Mouse (Mus musculus): Measurements from ENCODE around the gene Ncoa5. TPM values are rescaled to one million over a fixed set of nuclear protein-coding genes. Genes with fewer than 3 reads are reported as not detected.

The Ncoa5 gene
- polyA plus RNA-seq, 1 experiment from 2014 or later = 99.3 TPM

DNA sequence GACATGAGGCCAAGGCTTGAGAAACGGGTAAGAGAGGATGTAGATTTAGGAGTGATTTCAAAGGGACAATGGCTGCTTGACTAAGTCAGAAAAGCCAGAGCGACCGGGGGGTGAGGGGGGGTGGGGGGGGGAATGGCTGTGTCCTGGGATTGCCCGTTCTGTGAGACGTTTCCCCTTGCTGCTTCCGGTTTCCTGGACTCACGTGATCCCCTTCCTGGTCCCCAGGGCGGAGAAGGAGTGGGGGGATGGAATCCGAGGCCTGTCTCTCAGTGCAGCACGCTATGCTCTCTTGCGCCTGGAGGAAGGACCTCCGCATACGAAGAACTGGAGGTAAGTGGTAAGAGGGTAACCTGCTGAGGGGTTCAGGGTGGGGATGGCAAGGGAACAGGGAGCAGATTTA, 45.9 kb downstream of the Ncoa5 start:
- Histone ChIP-seq H3K36me3 (peaks cover 18% of the 10 kb centered on the region), H3K27me3 (no peaks in the 10 kb centered on the region), H3K4me2 (no peak overlapping the region), H3K9me3 (no peaks in the 10 kb centered on the region), H3K4me1 (replicated peaks) (no peaks in the 10 kb centered on the region), H3K4me3 (no peak overlapping the region), H3K27ac (replicated peaks) (no peak overlapping the region), H3K9ac (no peak overlapping the region)
- no peak for ATAC-seq (ENCODE audit: low FRiP score, low read depth)
- 65% methylated on average over 13 of the region's 13 CpGs for WGBS

GRCm38 (mm10) chr2:164986371-164987027, 48.2 kb downstream of the Ncoa5 start:
- ATAC-seq (ENCODE audit: low FRiP score, low read depth) = no peak
- H3K4me3 ChIP-seq = no peak overlapping the region
- H3K4me2 ChIP-seq = no peak overlapping the region
- no peak overlapping the region for H3K27ac ChIP-seq (replicated peaks)
- no peaks in the 10 kb centered on the region for H3K27me3 ChIP-seq
- no peaks in the 10 kb centered on the region for H3K4me1 ChIP-seq (replicated peaks)
- no peak overlapping the region for H3K9ac ChIP-seq
- H3K36me3 ChIP-seq = peaks cover 27% of the 10 kb centered on the region
- 80% methylated on average over 14 of the region's 14 CpGs for WGBS
- H3K9me3 ChIP-seq = no peaks in the 10 kb centered on the region

GRCm38 (mm10) chr2:164985962-164986361, 48.7 kb downstream of the Ncoa5 start:
- H3K4me1 ChIP-seq (replicated peaks) = no peaks in the 10 kb centered on the region
- 81% methylated on average over 6 of the region's 6 CpGs for WGBS
- H3K27me3 ChIP-seq = no peaks in the 10 kb centered on the region
- H3K9ac ChIP-seq = no peak overlapping the region
- no peak overlapping the region for H3K4me3 ChIP-seq
- no peaks in the 10 kb centered on the region for H3K9me3 ChIP-seq
- H3K4me2 ChIP-seq = no peak overlapping the region
- no peak for ATAC-seq (ENCODE audit: low FRiP score, low read depth)
- H3K36me3 ChIP-seq = peaks cover 29% of the 10 kb centered on the region
- H3K27ac ChIP-seq (replicated peaks) = no peak overlapping the region

- Histone ChIP-seq H3K9me3 (no peaks in the 10 kb centered on the region), H3K4me3 (no peak overlapping the region), H3K27ac (replicated peaks) (no peak overlapping the region), H3K27me3 (no peaks in the 10 kb centered on the region), H3K4me2 (no peak overlapping the region), H3K9ac (no peak overlapping the region), H3K4me1 (replicated peaks) (peaks cover 12% of the 10 kb centered on the region), H3K36me3 (peaks cover 22% of the 10 kb centered on the region)
- no peak for ATAC-seq (ENCODE audit: low FRiP score, low read depth)
- WGBS = 24% methylated on average over 7 of the region's 7 CpGs
These were observed 54.9 kb downstream of the Ncoa5 start for GRCm38 (mm10) chr2:164979749-164980148.

- 60% methylated on average over 6 of the region's 6 CpGs for WGBS
- no peak overlapping the region for H3K27ac ChIP-seq (replicated peaks)
- no peak overlapping the region for H3K4me2 ChIP-seq
- H3K4me1 ChIP-seq (replicated peaks) = peaks cover 31% of the 10 kb centered on the region
- no peak for ATAC-seq (ENCODE audit: low FRiP score, low read depth)
- no peak overlapping the region for H3K9ac ChIP-seq
- H3K36me3 ChIP-seq = peaks cover 6% of the 10 kb centered on the region; the same call in 1 of the 2 replicates
- H3K27me3 ChIP-seq = no peaks in the 10 kb centered on the region
- no peak overlapping the region for H3K4me3 ChIP-seq
- H3K9me3 ChIP-seq = no peaks in the 10 kb centered on the region
These were observed 59.1 kb downstream of the Ncoa5 start for GRCm38 (mm10) chr2:164975611-164976010.

DNA sequence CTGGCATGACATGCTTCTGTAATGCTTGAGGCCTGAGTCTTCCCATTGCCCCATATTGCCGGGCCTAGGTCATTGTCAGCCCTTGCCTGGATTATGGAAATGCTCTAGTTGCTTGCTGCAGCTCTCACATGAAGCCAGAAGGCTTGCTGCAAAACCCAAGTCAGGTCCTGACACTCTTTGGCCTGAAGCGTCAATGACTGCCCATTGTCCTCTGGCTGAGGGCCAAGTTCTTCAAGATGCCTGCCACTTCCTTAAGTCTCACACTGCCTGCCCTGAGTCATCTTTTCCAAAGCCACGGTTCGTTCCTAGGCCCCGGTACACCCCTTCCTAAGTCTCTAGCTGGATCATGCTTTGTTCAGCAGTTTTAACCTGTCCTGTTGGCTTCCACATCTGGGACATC, 62.0 kb downstream of the Ncoa5 start:
- H3K4me3 ChIP-seq = no peak overlapping the region
- WGBS = 56% methylated on average over 5 of the region's 5 CpGs
- H3K9me3 ChIP-seq = no peaks in the 10 kb centered on the region
- H3K9ac ChIP-seq = no peak overlapping the region
- ATAC-seq (ENCODE audit: low FRiP score, low read depth) = no peak
- H3K36me3 ChIP-seq = no peaks in the 10 kb centered on the region
- H3K27ac ChIP-seq (replicated peaks) = no peak overlapping the region
- no peak overlapping the region for H3K4me2 ChIP-seq
- peaks cover 12% of the 10 kb centered on the region; the same call in 1 of the 2 replicates for H3K27me3 ChIP-seq
- peaks cover 54% of the 10 kb centered on the region for H3K4me1 ChIP-seq (replicated peaks)

DNA sequence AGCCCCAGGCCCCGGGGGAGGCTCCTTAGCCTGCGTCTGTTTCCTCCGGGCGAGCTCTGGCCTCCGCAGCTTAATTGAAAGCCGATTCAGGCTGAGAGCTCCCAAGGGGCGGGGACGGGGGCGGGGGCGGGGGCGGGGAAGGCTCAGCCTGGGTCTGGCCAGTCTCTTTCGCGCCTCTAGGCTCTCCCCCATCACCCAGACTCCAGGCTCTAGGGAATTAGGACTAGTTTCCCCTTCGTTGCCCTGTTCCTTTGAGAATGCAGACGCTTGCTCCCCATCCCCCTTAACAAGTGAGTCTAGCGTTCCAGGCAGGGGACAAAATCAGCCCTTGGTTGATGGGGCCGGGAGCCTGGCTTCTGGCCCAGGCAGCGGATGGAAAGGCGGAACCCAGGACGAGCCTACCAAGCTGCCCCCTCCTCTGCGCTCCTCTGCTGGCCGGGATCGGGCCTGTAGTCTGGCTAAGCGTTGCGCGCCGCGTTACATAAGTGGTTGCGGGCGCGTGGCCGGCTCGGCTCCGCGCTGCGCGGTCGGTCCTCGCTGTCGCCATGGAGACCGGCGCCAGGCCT, 64.0 kb downstream of the Ncoa5 start:
- Histone ChIP-seq H3K36me3 (no peaks in the 10 kb centered on the region), H3K4me2 (peak overlapping the region; percentile 86), H3K9me3 (no peaks in the 10 kb centered on the region), H3K27ac (replicated peaks) (peak overlapping the region; percentile 52; the same call in 1 of the 2 replicates), H3K4me1 (replicated peaks) (peaks cover 60% of the 10 kb centered on the region), H3K27me3 (peaks cover 20% of the 10 kb centered on the region), H3K9ac (peak overlapping the region; percentile 64), H3K4me3 (peak overlapping the region; percentile 65)
- peak; percentile 47; the same call in 1 of the 2 replicates for ATAC-seq (ENCODE audit: low FRiP score, low read depth)
- under 1% methylated on average over 42 of the region's 42 CpGs for WGBS

- Histone ChIP-seq H3K9me3 (no peaks in the 10 kb centered on the region), H3K27ac (replicated peaks) (peak overlapping the region; percentile 92), H3K9ac (peak overlapping the region; percentile 64), H3K27me3 (peaks cover 20% of the 10 kb centered on the region), H3K4me1 (replicated peaks) (peaks cover 70% of the 10 kb centered on the region), H3K4me3 (peak overlapping the region; percentile 65), H3K4me2 (peak overlapping the region; percentile 86), H3K36me3 (no peaks in the 10 kb centered on the region)
- ATAC-seq (ENCODE audit: low FRiP score, low read depth) = no peak
- WGBS = under 1% methylated on average over 21 of the region's 21 CpGs
These were observed 65.3 kb downstream of the Ncoa5 start for GRCm38 (mm10) chr2:164969348-164969781.

GRCm38 (mm10) chr2:164968451-164968851, 66.2 kb downstream of the Ncoa5 start:
- H3K9me3 ChIP-seq = no peaks in the 10 kb centered on the region
- peaks cover 79% of the 10 kb centered on the region for H3K4me1 ChIP-seq (replicated peaks)
- H3K9ac ChIP-seq = peak overlapping the region; percentile 64
- ATAC-seq (ENCODE audit: low FRiP score, low read depth) = no peak; the same call in 1 of the 2 replicates
- H3K27me3 ChIP-seq = peaks cover 20% of the 10 kb centered on the region
- H3K4me3 ChIP-seq = peak overlapping the region; percentile 65
- WGBS = under 1% methylated on average over 29 of the region's 29 CpGs
- H3K36me3 ChIP-seq = no peaks in the 10 kb centered on the region
- H3K4me2 ChIP-seq = peak overlapping the region; percentile 86
- H3K27ac ChIP-seq (replicated peaks) = peak overlapping the region; percentile 92

DNA sequence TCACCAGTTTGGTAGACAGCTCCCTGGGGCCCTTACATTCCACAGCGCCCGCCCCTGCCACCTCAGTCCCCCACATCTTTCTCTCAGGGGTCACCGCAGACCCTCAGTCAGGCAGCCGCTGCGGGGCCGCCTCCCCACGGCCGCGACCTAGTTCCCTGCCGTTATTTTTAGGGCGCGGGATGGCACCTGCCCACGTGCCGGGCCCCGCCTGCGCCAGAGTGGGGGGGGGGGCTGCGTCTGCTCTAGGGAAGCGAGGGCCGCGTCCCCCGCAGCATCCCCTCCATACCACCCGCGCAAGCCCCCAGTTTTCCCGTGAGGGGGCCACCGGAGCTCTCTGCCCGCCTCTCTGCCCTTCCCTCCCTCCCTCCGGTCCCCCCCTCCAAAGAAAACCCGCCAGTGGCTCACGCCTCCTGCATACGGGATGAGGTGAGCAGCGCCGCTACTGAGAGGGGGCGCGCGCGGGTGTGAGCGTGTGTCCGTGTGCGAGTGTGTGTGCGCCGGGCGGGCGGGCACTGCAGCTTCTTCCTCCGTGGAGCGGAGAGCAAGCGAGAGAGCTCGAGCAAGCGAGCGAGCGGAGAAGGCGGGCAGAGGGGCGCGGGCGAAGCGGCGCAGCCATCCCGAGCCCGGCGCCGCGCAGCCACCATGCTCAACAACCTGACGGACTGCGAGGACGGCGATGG, 66.8 kb downstream of the Ncoa5 start:
- Histone ChIP-seq H3K27ac (replicated peaks) (peak overlapping the region; percentile 92), H3K4me2 (peak overlapping the region; percentile 86), H3K36me3 (no peaks in the 10 kb centered on the region), H3K4me1 (replicated peaks) (peaks cover 84% of the 10 kb centered on the region), H3K9ac (peak overlapping the region; percentile 64), H3K9me3 (no peaks in the 10 kb centered on the region), H3K4me3 (peak overlapping the region; percentile 65), H3K27me3 (peaks cover 20% of the 10 kb centered on the region)
- peak; percentile 75 for ATAC-seq (ENCODE audit: low FRiP score, low read depth)
- under 1% methylated on average over 62 of the region's 65 CpGs for WGBS

DNA sequence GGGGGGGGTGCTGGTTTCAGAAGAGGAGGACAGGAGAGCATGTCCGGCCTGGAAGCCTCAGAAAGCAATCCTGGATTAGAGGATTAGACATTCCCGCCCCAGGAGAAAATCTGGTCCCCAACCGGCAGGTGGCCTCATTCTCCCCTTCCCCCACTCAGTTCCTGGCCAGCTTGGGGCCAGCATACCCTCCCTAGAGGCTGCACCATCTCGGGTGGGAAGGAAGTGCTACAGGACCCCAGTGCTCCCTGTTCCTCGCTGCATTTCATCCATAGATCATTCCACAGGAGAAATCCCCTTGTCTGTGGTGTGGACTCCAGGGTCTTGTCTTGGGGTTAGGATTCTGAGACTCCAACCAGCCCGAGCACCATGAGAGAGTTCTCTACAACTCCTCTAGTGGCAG, 67.5 kb downstream of the Ncoa5 start:
- H3K4me2 ChIP-seq = peak overlapping the region; percentile 86
- peak overlapping the region; percentile 65; the same call in 1 of the 2 replicates for H3K4me3 ChIP-seq
- H3K9ac ChIP-seq = no peak overlapping the region
- 14% methylated on average over 6 of the region's 6 CpGs for WGBS
- H3K9me3 ChIP-seq = no peaks in the 10 kb centered on the region
- H3K36me3 ChIP-seq = no peaks in the 10 kb centered on the region
- H3K4me1 ChIP-seq (replicated peaks) = peaks cover 87% of the 10 kb centered on the region
- ATAC-seq (ENCODE audit: low FRiP score, low read depth) = no peak
- H3K27me3 ChIP-seq = peaks cover 20% of the 10 kb centered on the region
- peak overlapping the region; percentile 92 for H3K27ac ChIP-seq (replicated peaks)

DNA sequence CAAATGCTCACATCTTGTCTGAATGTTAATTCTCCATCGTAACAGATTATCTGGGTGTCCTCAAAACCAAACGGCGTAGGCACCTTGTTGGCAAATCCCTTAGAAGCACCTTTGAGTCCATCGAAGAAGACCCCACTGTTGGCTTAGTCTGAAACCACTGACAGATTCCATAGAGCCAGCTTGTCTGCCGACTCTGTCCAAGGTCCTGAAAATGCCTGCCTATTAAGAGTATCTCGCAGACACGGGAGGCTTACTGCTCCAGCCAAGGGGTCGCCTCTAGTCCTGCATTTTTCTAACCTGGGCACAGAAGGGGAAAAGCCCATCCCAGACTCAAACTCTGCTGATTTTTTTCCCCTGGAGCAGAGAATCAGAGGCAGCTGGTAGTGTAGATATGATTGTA, 68.3 kb downstream of the Ncoa5 start:
- no peaks in the 10 kb centered on the region for H3K9me3 ChIP-seq
- H3K27me3 ChIP-seq = peaks cover 20% of the 10 kb centered on the region
- peaks cover 88% of the 10 kb centered on the region for H3K4me1 ChIP-seq (replicated peaks)
- no peak overlapping the region for H3K4me2 ChIP-seq
- no peak overlapping the region for H3K27ac ChIP-seq (replicated peaks)
- H3K36me3 ChIP-seq = no peaks in the 10 kb centered on the region
- H3K4me3 ChIP-seq = no peak overlapping the region
- no peak for ATAC-seq (ENCODE audit: low FRiP score, low read depth)
- H3K9ac ChIP-seq = no peak overlapping the region
- WGBS = 26% methylated on average over 8 of the region's 8 CpGs
